Mouse (Mus musculus): Measurements from ENCODE around the gene Rundc3b.

DNA sequence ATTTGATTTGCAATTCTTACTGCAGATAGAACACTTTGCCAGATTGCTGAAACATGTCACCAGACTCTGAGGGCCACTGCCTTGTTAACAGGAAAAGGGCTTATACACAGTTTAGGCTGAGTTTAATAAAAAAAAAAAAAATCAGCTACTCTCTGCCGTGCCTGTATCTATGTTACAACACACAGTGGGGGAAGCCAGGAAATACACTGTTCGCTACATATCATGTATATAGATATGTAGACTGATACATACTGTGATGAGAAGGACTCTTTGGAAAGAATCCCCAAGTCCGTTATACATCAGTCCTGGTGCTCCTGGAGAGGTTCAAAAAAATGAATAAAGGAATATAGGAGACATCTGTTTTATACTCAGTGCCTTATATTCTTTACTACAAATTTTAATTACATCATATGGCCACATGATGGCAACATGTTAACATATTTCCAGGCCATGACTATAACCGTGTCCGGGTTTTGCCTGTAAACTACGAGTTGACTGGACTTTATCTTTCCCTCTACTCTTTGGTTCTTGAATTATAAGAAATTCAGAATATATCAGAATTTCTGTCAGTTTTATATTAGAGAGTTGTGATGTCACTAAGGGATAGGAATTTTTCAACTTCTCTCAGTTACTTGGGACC is 133.2 kb downstream of the Rundc3b start:
- no peak for TF ChIP-seq CTCF (IDR thresholded peaks at IDR 0.05; ENCODE audit: low read depth, low read length)
- TF ChIP-seq POLR2A (IDR thresholded peaks at IDR 0.05; ENCODE audit: insufficient read depth, low read length): no peak

Measured in ES-Bruce4 (cell line).